Mouse (Mus musculus) embryonic facial prominence, embryonic 10.5 days (tissue): ENCODE results near the gene Gas2l1. TPM values are rescaled to one million over a fixed set of nuclear protein-coding genes. Genes with fewer than 3 reads are reported as not detected.

Source experiments
- DNase-seq: peaks from one replicate; pipeline ENCODE4 v3.0.0-alpha.2; 2017; ENCODE audit warnings: low spot score
- H3K27ac ChIP-seq: fragments of 300-500 bp; sonication (generic); replicated peaks from 2 replicates; pipeline ENCODE4 v1.5.1; 2016; ENCODE audit warnings: mild to moderate bottlenecking
- H3K27me3 ChIP-seq: fragments of 300-500 bp; sonication (generic); replicated peaks from 2 replicates; pipeline ENCODE4 v1.6.1; 2016; ENCODE audit warnings: low read depth, mild to moderate bottlenecking; ENCODE audit not compliant: poor library complexity, severe bottlenecking
- H3K36me3 ChIP-seq: fragments of 300-500 bp; sonication (generic); replicated peaks from 2 replicates; pipeline ENCODE4 v1.6.1; 2016; ENCODE audit warnings: mild to moderate bottlenecking, moderate library complexity
- H3K4me1 ChIP-seq: fragments of 300-500 bp; sonication (generic); 2 replicates; pipeline ENCODE4 v1.6.1; 2016
- H3K4me3 ChIP-seq: fragments of 300-500 bp; sonication (generic); 2 replicates; pipeline ENCODE4 v1.5.1; 2016; ENCODE audit warnings: mild to moderate bottlenecking, moderate library complexity
- H3K9me3 ChIP-seq: fragments of 300-500 bp; sonication (generic); 2 replicates; pipeline ENCODE4 v1.6.1; 2016; ENCODE audit warnings: mild to moderate bottlenecking
- WGBS: fragments of 180-500 bp; shearing (Covaris S2); methylation state at CpG from one replicate; pipeline ENCODE4 v1.1.7; 2016; 5-methylcytosine and 5-hydroxymethylcytosine counted together
- polyA plus RNA-seq: library from polyadenylated mRNA; unstranded; fragments of >200 nt; fragmentation: Nextera tagmentation; extraction: Ambion mirVana; gene quantifications from 2 replicates; pipeline ENCODE4 v1.2.1, GENCODE M21; 2016

Gene Gas2l1
- polyA plus RNA-seq, 1 experiment from 2014 or later: 25.7 TPM

GRCm38 (mm10) chr11:5025108-5025507 is 40.0 kb downstream of the Gas2l1 start:
- 96% methylated on average over 1 of the region's 1 CpGs for WGBS
- Histone ChIP-seq H3K27ac (no peak overlapping the region), H3K36me3 (peaks cover 86% of the 10 kb centered on the region), H3K9me3 (no peaks in the 10 kb centered on the region), H3K4me3 (no peak overlapping the region), H3K27me3 (no peaks in the 10 kb centered on the region), H3K4me1 (no peaks in the 10 kb centered on the region)
- DNase-seq: no peak

- WGBS: 74% methylated on average over 6 of the region's 6 CpGs
- peak; percentile 15 for DNase-seq
- Histone ChIP-seq H3K27me3 (no peaks in the 10 kb centered on the region), H3K36me3 (peaks cover 83% of the 10 kb centered on the region), H3K27ac (no peak overlapping the region), H3K4me3 (no peak overlapping the region), H3K4me1 (no peaks in the 10 kb centered on the region), H3K9me3 (no peaks in the 10 kb centered on the region)
Measured at GRCm38 (mm10) chr11:5017506-5017905, 47.6 kb downstream of the Gas2l1 start.

GRCm38 (mm10) chr11:5016286-5016685 is 48.8 kb downstream of the Gas2l1 start:
- H3K9me3 ChIP-seq: no peaks in the 10 kb centered on the region
- peaks cover 88% of the 10 kb centered on the region for H3K36me3 ChIP-seq
- 91% methylated on average over 5 of the region's 5 CpGs for WGBS

GRCm38 (mm10) chr11:5015720-5016119 is 49.4 kb downstream of the Gas2l1 start:
- peaks cover 86% of the 10 kb centered on the region for H3K36me3 ChIP-seq
- H3K4me3 ChIP-seq: no peak overlapping the region
- WGBS: 72% methylated on average over 2 of the region's 2 CpGs
- H3K9me3 ChIP-seq: no peaks in the 10 kb centered on the region
- DNase-seq: peak; percentile 24
- H3K27me3 ChIP-seq: no peaks in the 10 kb centered on the region
- H3K27ac ChIP-seq: no peak overlapping the region
- no peaks in the 10 kb centered on the region for H3K4me1 ChIP-seq

More at GRCm38 (mm10) chr11:5016286-5016685, 48.8 kb downstream of the Gas2l1 start:
- H3K27ac ChIP-seq: no peak overlapping the region
- H3K4me3 ChIP-seq: no peak overlapping the region
- DNase-seq: no peak
- no peaks in the 10 kb centered on the region for H3K27me3 ChIP-seq
- no peaks in the 10 kb centered on the region for H3K4me1 ChIP-seq

GRCm38 (mm10) chr11:5012213-5012715 is 52.9 kb downstream of the Gas2l1 start:
- DNase-seq: no peak
- Histone ChIP-seq H3K4me3 (no peak overlapping the region), H3K4me1 (no peaks in the 10 kb centered on the region), H3K9me3 (no peaks in the 10 kb centered on the region), H3K36me3 (peaks cover 62% of the 10 kb centered on the region), H3K27ac (no peak overlapping the region), H3K27me3 (no peaks in the 10 kb centered on the region)
- 87% methylated on average over 5 of the region's 5 CpGs for WGBS

GRCm38 (mm10) chr11:5011480-5011879 is 53.6 kb downstream of the Gas2l1 start:
- Histone ChIP-seq H3K27me3 (no peaks in the 10 kb centered on the region), H3K9me3 (no peaks in the 10 kb centered on the region), H3K27ac (no peak overlapping the region), H3K36me3 (peaks cover 55% of the 10 kb centered on the region), H3K4me1 (no peaks in the 10 kb centered on the region), H3K4me3 (no peak overlapping the region)
- DNase-seq: no peak
- 73% methylated on average over 1 of the region's 1 CpGs for WGBS

- H3K27ac ChIP-seq: no peak overlapping the region
- peaks cover 43% of the 10 kb centered on the region for H3K36me3 ChIP-seq
- DNase-seq: no peak
- no peaks in the 10 kb centered on the region for H3K9me3 ChIP-seq
- 89% methylated on average over 1 of the region's 1 CpGs for WGBS
- no peaks in the 10 kb centered on the region for H3K27me3 ChIP-seq
- no peaks in the 10 kb centered on the region for H3K4me1 ChIP-seq
- H3K4me3 ChIP-seq: no peak overlapping the region
Measured at GRCm38 (mm10) chr11:5010205-5010604, 54.9 kb downstream of the Gas2l1 start.

GRCm38 (mm10) chr11:5009354-5010074 is 55.6 kb downstream of the Gas2l1 start:
- WGBS: 89% methylated on average over 3 of the region's 3 CpGs
- DNase-seq: no peak
- H3K36me3 ChIP-seq: peaks cover 36% of the 10 kb centered on the region
- H3K27ac ChIP-seq: no peak overlapping the region
- no peaks in the 10 kb centered on the region for H3K27me3 ChIP-seq
- H3K4me3 ChIP-seq: no peak overlapping the region
- H3K4me1 ChIP-seq: no peaks in the 10 kb centered on the region
- no peaks in the 10 kb centered on the region for H3K9me3 ChIP-seq

- no peak for DNase-seq
- no peaks in the 10 kb centered on the region for H3K9me3 ChIP-seq
- no peaks in the 10 kb centered on the region for H3K4me1 ChIP-seq
- H3K27ac ChIP-seq: no peak overlapping the region
- 85% methylated on average over 3 of the region's 3 CpGs for WGBS
- H3K4me3 ChIP-seq: no peak overlapping the region
- no peaks in the 10 kb centered on the region for H3K27me3 ChIP-seq
- H3K36me3 ChIP-seq: peaks cover 30% of the 10 kb centered on the region
Measured at GRCm38 (mm10) chr11:5008867-5009266, 56.3 kb downstream of the Gas2l1 start.

- Histone ChIP-seq H3K4me3 (no peak overlapping the region), H3K4me1 (no peaks in the 10 kb centered on the region), H3K36me3 (peaks cover 22% of the 10 kb centered on the region), H3K27ac (no peak overlapping the region), H3K27me3 (no peaks in the 10 kb centered on the region), H3K9me3 (no peaks in the 10 kb centered on the region)
- WGBS: 93% methylated on average over 1 of the region's 1 CpGs
- DNase-seq: no peak
Measured at GRCm38 (mm10) chr11:5007186-5007585, 57.9 kb downstream of the Gas2l1 start.

GRCm38 (mm10) chr11:5005528-5005927 is 59.6 kb downstream of the Gas2l1 start:
- no peak overlapping the region for H3K27ac ChIP-seq
- WGBS: 94% methylated on average over 2 of the region's 2 CpGs
- peaks cover 20% of the 10 kb centered on the region for H3K36me3 ChIP-seq
- H3K4me3 ChIP-seq: no peak overlapping the region
- H3K9me3 ChIP-seq: no peaks in the 10 kb centered on the region
- no peaks in the 10 kb centered on the region for H3K27me3 ChIP-seq
- no peak for DNase-seq
- no peaks in the 10 kb centered on the region for H3K4me1 ChIP-seq
